Mouse (Mus musculus) megakaryocyte, embryonic 14.5 days (primary cell): Measurements from ENCODE around the gene Dync1li2.

Experiments used
- FLI1 ChIP-seq: IDR thresholded peaks from 2 replicates; pipeline ENCODE4 v1.6.1; 2012; ENCODE audit warnings: low read length, inconsistent platforms, mixed read lengths
- GATA1 ChIP-seq: IDR thresholded peaks from 3 replicates; pipeline ENCODE4 v1.6.1; 2012; ENCODE audit warnings: mixed read lengths, low read length, inconsistent platforms, borderline replicate concordance

- TF ChIP-seq FLI1 (no peak), GATA1 (no peak)
Measured at GRCm38 (mm10) chr8:104427703-104428102, 15.1 kb downstream of the Dync1li2 start.
